Mouse (Mus musculus) adrenal gland, adult 8-10 months (tissue): ENCODE results near the gene Ap1g1. TPM values are rescaled to one million over a fixed set of nuclear protein-coding genes. Genes with fewer than 3 reads are reported as not detected.
A peak's percentile ranks its signal among the peaks of the same experiment; 100 is the strongest.
"Not testable (repeated sequence)": the region's sequence is repeated elsewhere in the genome, so short reads cannot be mapped to it uniquely, and the experiment has no call there.

Source experiments
- DNase-seq: peaks from one replicate; pipeline ENCODE4 v3.0.0; 2022
- total RNA-seq, 4 experiments: library from RNA; stranded (reverse); gene quantifications; 2 replicates each; pipeline ENCODE4 v1.2.4; 2022

Ap1g1 gene
- total RNA-seq, 4 experiments from 2014 or later: 76.0 to 103 (median 90.0) TPM

- DNase-seq: peak; percentile 94
Measured at GRCm38 (mm10) chr8:109868003-109868679, 89.8 kb downstream of the Ap1g1 start, which contains the start of gene Phlpp2. Gene Phlpp2, plus strand, starts transcription at chr8:109868542.

GRCm38 (mm10) chr8:109868680-109869361 lies 90.5 kb downstream of the Ap1g1 start:
- DNase-seq: peak; percentile 35

- no peak for DNase-seq
Measured at GRCm38 (mm10) chr8:109871056-109871455, 92.7 kb downstream of the Ap1g1 start.

- not testable (repeated sequence) for DNase-seq
Measured at GRCm38 (mm10) chr8:109873800-109874199, 95.4 kb downstream of the Ap1g1 start.

GRCm38 (mm10) chr8:109880012-109880662 lies 101.8 kb downstream of the Ap1g1 start:
- no peak for DNase-seq

GRCm38 (mm10) chr8:109885294-109885693 lies 106.9 kb downstream of the Ap1g1 start:
- no peak for DNase-seq

- DNase-seq: no peak
Measured at GRCm38 (mm10) chr8:109889211-109889610, 110.9 kb downstream of the Ap1g1 start.

GRCm38 (mm10) chr8:109890794-109891585 lies 112.6 kb downstream of the Ap1g1 start:
- no peak for DNase-seq

GRCm38 (mm10) chr8:109894636-109895035 lies 116.3 kb downstream of the Ap1g1 start:
- DNase-seq: no peak

GRCm38 (mm10) chr8:109895355-109895754 lies 117.0 kb downstream of the Ap1g1 start:
- DNase-seq: no peak

- no peak for DNase-seq
Measured at GRCm38 (mm10) chr8:109902379-109902778, 124.0 kb downstream of the Ap1g1 start.

GRCm38 (mm10) chr8:109903909-109904469 lies 125.6 kb downstream of the Ap1g1 start:
- no peak for DNase-seq

- DNase-seq: no peak
Measured at GRCm38 (mm10) chr8:109904928-109905668, 126.7 kb downstream of the Ap1g1 start.

- no peak for DNase-seq
Measured at GRCm38 (mm10) chr8:109906907-109907306, 128.6 kb downstream of the Ap1g1 start.

GRCm38 (mm10) chr8:109907376-109907775 lies 129.0 kb downstream of the Ap1g1 start:
- DNase-seq: no peak

Other genes with a start within 250 kb of the Ap1g1 start
- gene Dhx38, start 212.7 kb upstream of the Ap1g1 start, total RNA-seq: 10 to 100 TPM; 22.3 to 28.5 (median 25.2) TPM
- gene Txnl4b, start 212.7 kb upstream of the Ap1g1 start, total RNA-seq: 10 to 100 TPM; 10.3 to 12.7 (median 11.9) TPM
- 100 to 1,000 TPM in 1 of 4 experiments, 10 to 100 TPM in 3; 66.0 to 260 (median 87.5) TPM for gene Hp, start 199.4 kb upstream of the Ap1g1 start, total RNA-seq
- gene Dhodh, start 169.9 kb upstream of the Ap1g1 start, total RNA-seq: 10 to 100 TPM; 21.3 to 36.2 (median 25.7) TPM
- under 1 TPM in 3 of 4 experiments, not detected in 1; 0.03 to 0.17 (median 0.06) TPM for gene Pkd1l3, start 164.0 kb upstream of the Ap1g1 start, total RNA-seq
- gene Ist1, start 85.3 kb upstream of the Ap1g1 start, total RNA-seq: 100 to 1,000 TPM in 1 of 4 experiments, 10 to 100 TPM in 3; 85.7 to 100 (median 97.0) TPM
- 10 to 100 TPM in 3 of 4 experiments, 1 to 10 TPM in 1; 9.5 to 15.8 (median 12.4) TPM for gene Zfp821, start 73.0 kb upstream of the Ap1g1 start, total RNA-seq
- 10 to 100 TPM; 42.1 to 57.0 (median 46.1) TPM for gene Atxn1l, start 40.8 kb upstream of the Ap1g1 start, total RNA-seq
- 10 to 100 TPM in 3 of 4 experiments, 1 to 10 TPM in 1; 10.0 to 13.2 (median 11.6) TPM for gene Phlpp2, start 90.0 kb downstream of the Ap1g1 start, total RNA-seq
- gene Marveld3, start 183.6 kb downstream of the Ap1g1 start, total RNA-seq: under 1 TPM in 2 of 4 experiments, not detected in 2; 0.16 to 0.43 TPM
- gene Tat, start 211.9 kb downstream of the Ap1g1 start, total RNA-seq: under 1 TPM; 0.10 to 0.58 (median 0.25) TPM